Mouse (Mus musculus): ENCODE data around the gene Tuba3a.

DNA sequence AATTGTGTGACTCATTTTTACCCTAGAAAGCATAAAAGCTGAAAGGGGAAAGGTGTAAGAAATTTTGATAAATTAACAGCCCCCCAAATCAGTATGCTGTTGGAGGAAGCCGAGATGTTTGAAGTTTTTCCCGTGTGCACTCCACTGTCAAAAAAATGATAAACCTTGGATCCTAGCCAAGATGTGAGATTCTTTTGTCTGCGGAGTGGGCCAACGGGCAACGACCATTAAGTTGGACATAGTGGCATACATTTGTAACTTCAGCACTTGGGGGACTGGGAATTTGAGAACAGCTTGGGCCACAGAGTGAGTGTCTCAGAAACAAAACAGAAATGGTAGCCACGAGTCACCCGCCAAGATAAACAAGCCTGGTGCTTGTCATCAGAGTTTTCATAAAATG lies 31.2 kb upstream of the Tuba3a start:
- TF ChIP-seq E2F4 (IDR thresholded peaks at IDR 0.05; ENCODE audit: insufficient replicate concordance, low read depth, low read length) (no peak), CTCF (conservative IDR thresholded peaks at IDR 0.05 in 1 of 2, IDR thresholded peaks at IDR 0.05 in 1 of 2; ENCODE audit: low read depth in 2 of 2, low read length in 2 of 2) (no peak), ETS1 (conservative IDR thresholded peaks at IDR 0.05; ENCODE audit: low read depth, low read length) (no peak), EP300 (IDR thresholded peaks at IDR 0.05; ENCODE audit: low read length) (no peak), MAX (IDR thresholded peaks at IDR 0.05; ENCODE audit: low read length) (no peak)

Measured in CH12.LX (cell line).